Mouse (Mus musculus): Measurements from ENCODE around the gene Dnah5. TPM values are rescaled to one million over a fixed set of nuclear protein-coding genes. Genes with fewer than 3 reads are reported as not detected.

The Dnah5 gene
- polyA plus RNA-seq (2012; rRNA removed) = 0.14 and 0.20 TPM in 2 replicates

DNA sequence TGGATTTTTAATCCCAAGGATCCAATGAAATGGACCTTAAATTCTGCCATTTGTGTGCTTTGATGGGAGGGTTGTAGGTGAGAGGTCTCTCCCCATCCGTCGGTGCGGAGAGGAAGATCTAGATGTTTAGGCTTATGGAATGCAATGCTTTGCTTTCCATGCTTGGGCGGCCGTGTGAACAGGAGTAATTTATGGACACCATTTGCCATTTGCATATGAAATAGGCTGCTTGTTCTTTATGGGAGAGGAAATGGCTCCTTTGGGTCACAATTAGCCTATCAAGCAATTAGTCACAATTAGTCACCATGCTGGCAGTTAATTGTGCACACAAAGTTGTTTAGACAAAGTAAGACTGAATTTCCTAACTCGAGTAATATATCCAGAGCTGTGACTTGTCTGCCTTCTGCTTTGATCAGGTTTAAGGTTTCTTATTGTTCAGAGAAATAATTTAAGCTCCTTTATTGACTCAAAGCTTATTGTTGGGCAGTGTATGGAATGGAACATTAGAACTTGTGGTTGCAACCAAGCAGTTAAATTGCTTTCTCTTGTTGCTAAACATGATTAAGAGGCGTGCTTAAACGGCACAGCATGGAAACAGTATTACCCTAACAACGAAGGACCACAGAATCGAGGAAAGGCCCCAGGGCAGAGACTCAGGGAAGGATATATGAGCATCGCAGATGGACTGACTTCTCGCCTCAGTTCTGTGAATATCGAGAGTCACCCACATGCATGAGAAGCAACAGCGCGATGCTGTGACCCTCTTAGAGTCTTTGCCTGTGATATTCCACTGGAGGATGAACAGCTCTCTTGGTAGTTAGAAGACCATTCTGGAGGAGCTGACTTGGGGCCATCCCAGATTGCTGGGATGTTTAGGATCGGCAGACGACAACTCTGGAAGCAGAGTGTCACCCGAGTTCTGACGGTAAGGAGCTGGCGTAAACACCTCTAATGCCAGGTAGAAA, at the start of gene Dnah5:
TSS of gene Dnah5 (plus strand) at position 642 of the 965 bp plus-strand sequence.

Other genes starting within 250 kb of the Dnah5 start
- 109 and 154 TPM in 2 replicates for gene Trio, start 177.9 kb upstream of the Dnah5 start, polyA plus RNA-seq (2012; rRNA removed)